Comparison of ENCODE assay signal across 8 mouse cellular contexts in genomic region chr4:95483571-95483970, GRCm38 (mm10).
A peak's percentile ranks its signal among the peaks of the same experiment; 100 is the strongest.
DNase-seq lines count a peak whose midpoint lies in the region; ATAC-seq lines count a peak whose summit lies in the region.

No protein-coding gene starts in this region.

- H3K4me1 ChIP-seq in embryonic facial prominence, embryonic 15.5 days, result no peaks in the 10 kb centered on the region
- H3K4me1 ChIP-seq in lung, embryonic 16.5 days (replicated peaks; ENCODE audit: control insufficient read depth, insufficient read depth, low read length), result peaks cover 30% of the 10 kb centered on the region

- no peak overlapping the region for H3K4me2 ChIP-seq in embryonic facial prominence, embryonic 15.5 days (replicated peaks)
- H3K4me2 ChIP-seq in lung, embryonic 16.5 days (ENCODE audit: low read depth, low read length), result no peak overlapping the region

- H3K9ac ChIP-seq in embryonic facial prominence, embryonic 15.5 days, result no peak overlapping the region
- 0 out of 2 replicates have a peak overlapping the region, but pooled peaks have one; percentile 4 for H3K9ac ChIP-seq in lung, embryonic 16.5 days (ENCODE audit: low read length)

- H3K27me3 ChIP-seq in embryonic facial prominence, embryonic 15.5 days, result no peaks in the 10 kb centered on the region
- no peaks in the 10 kb centered on the region for H3K27me3 ChIP-seq in lung, embryonic 16.5 days (ENCODE audit: control insufficient read depth, insufficient read depth, low read depth, low read length)

- peak; percentile 65 for ATAC-seq in embryonic facial prominence, embryonic 15.5 days (ENCODE audit: insufficient number of reproducible peaks, low FRiP score, low TSS enrichment, low read depth)
- peak; percentile 96 for ATAC-seq in lung, embryonic 16.5 days (ENCODE audit: low read depth)
- no peak for ATAC-seq in inflammation-experienced regulatory T-cells, adult 6 months
- ATAC-seq in erythroid progenitor cell, adult 5-6 weeks (replicated peaks; ENCODE audit: low FRiP score, poor library complexity, severe bottlenecking), result no peak

- H3K27ac ChIP-seq in embryonic facial prominence, embryonic 15.5 days (replicated peaks), result 0 out of 2 replicates have a peak overlapping the region, but pooled peaks have one; percentile 39
- peak overlapping the region; percentile 91 for H3K27ac ChIP-seq in lung, embryonic 16.5 days (ENCODE audit: low read length)

- H3K9me3 ChIP-seq in embryonic facial prominence, embryonic 15.5 days (replicated peaks), result no peaks in the 10 kb centered on the region
- H3K9me3 ChIP-seq in lung, embryonic 16.5 days (ENCODE audit: control insufficient read depth, low read length), result no peaks in the 10 kb centered on the region

- no peak overlapping the region for H3K4me3 ChIP-seq in embryonic facial prominence, embryonic 15.5 days (replicated peaks)
- H3K4me3 ChIP-seq in lung, embryonic 16.5 days (ENCODE audit: low read length), result no peak overlapping the region

- H3K36me3 ChIP-seq in embryonic facial prominence, embryonic 15.5 days, result no peaks in the 10 kb centered on the region
- H3K36me3 ChIP-seq in lung, embryonic 16.5 days (ENCODE audit: control insufficient read depth, insufficient read depth, low read length), result no peaks in the 10 kb centered on the region

- intact Hi-C loops in heart, postnatal 25 days (cut with DNase I), result loop anchor here (5.0 kb wide), 1 partner anchor 321 kb away; no protein-coding TSS in a partner anchor
- intact Hi-C loops in left cerebral cortex, postnatal 36 days (cut with DNase I), result no loop called here

- 48% methylated on average over 6 of the region's 6 CpGs for WGBS in embryonic facial prominence, embryonic 15.5 days
- WGBS in lung, embryonic 16.5 days, result 25% methylated on average over 6 of the region's 6 CpGs

- peak; percentile 88 for DNase-seq in NIH3T3 (ENCODE audit: low read depth)
- peak; percentile 73 for DNase-seq in heart, postnatal 25 days (ENCODE audit: low spot score)
- DNase-seq in thymus, postnatal 4 days, result no peak
- no peak for DNase-seq in left cerebral cortex, postnatal 36 days (ENCODE audit: low spot score in 2 of 2)

Comparison
In these comparisons a context has a peak if more than half of its experiments do, and no peak if none do; other contexts are left out.
1. DNase-seq: peak in NIH3T3 (single experiment) and heart, postnatal 25 days (single experiment); none in thymus, postnatal 4 days (single experiment) and left cerebral cortex, postnatal 36 days (0 of 2).
2. ATAC-seq: peak in embryonic facial prominence, embryonic 15.5 days (single experiment) and lung, embryonic 16.5 days (single experiment); none in inflammation-experienced regulatory T-cells, adult 6 months (single experiment) and erythroid progenitor cell, adult 5-6 weeks (single experiment).